Mouse (Mus musculus) MEL (cell line): ENCODE data around the gene Inpp4a.

ENCODE experiments used
- CHD2 ChIP-seq: IDR thresholded peaks from 2 replicates; pipeline ENCODE4 v1.6.1; 2011; ENCODE audit warnings: low read length, improper control_type of control experiment
- E2F4 ChIP-seq: IDR thresholded peaks from 2 replicates; pipeline ENCODE4 v1.6.1; 2011; ENCODE audit warnings: low read depth, low read length, improper control_type of control experiment, borderline replicate concordance
- HCFC1 ChIP-seq: IDR thresholded peaks from 2 replicates; pipeline ENCODE4 v1.6.1; 2012; ENCODE audit warnings: low read depth, mild to moderate bottlenecking, inconsistent platforms, low read length, improper control_type of control experiment, moderate library complexity
- MAFK ChIP-seq: IDR thresholded peaks from 2 replicates; pipeline ENCODE4 v1.6.1; 2011; ENCODE audit warnings: low read depth, mild to moderate bottlenecking, low read length, improper control_type of control experiment, borderline replicate concordance
- MAX ChIP-seq: IDR thresholded peaks from 2 replicates; pipeline ENCODE4 v1.6.1; 2011; ENCODE audit warnings: low read length, improper control_type of control experiment
- POLR2A ChIP-seq, 2 experiments: IDR thresholded peaks; 2 replicates each; pipeline ENCODE4 v1.6.1; 2011 to 2012; ENCODE audit warnings: low read length in 2 of 2, mild to moderate bottlenecking in 2 of 2, control low read depth in 1 of 2, improper control_type of control experiment in 1 of 2, low read depth in 1 of 2, moderate library complexity in 1 of 2; ENCODE audit not compliant: control insufficient read depth in 1 of 2, insufficient read depth in 1 of 2, poor library complexity in 1 of 2
- RAD21 ChIP-seq: IDR thresholded peaks from 2 replicates; pipeline ENCODE4 v1.6.1; 2011; ENCODE audit warnings: mild to moderate bottlenecking, low read depth, low read length, improper control_type of control experiment
- TCF12 ChIP-seq: IDR thresholded peaks from 2 replicates; pipeline ENCODE4 v1.6.1; 2014; ENCODE audit warnings: low read depth, mild to moderate bottlenecking, inconsistent platforms, low read length, improper control_type of control experiment, moderate library complexity
- USF1 ChIP-seq: IDR thresholded peaks from 2 replicates; pipeline ENCODE4 v1.6.1; 2014; ENCODE audit warnings: low read depth, mild to moderate bottlenecking, inconsistent platforms, low read length, improper control_type of control experiment, moderate library complexity
- USF2 ChIP-seq, 2 experiments: IDR thresholded peaks; 2 replicates each; pipeline ENCODE4 v1.6.1; 2011 to 2012; ENCODE audit warnings: improper control_type of control experiment in 2 of 2, low read length in 2 of 2, borderline replicate concordance in 1 of 2, inconsistent platforms in 1 of 2, low read depth in 1 of 2, mild to moderate bottlenecking in 1 of 2; ENCODE audit not compliant: insufficient read depth in 1 of 2
- ZMIZ1 ChIP-seq: IDR thresholded peaks from 2 replicates; pipeline ENCODE4 v1.6.1; 2012; ENCODE audit warnings: low read depth, mild to moderate bottlenecking, inconsistent platforms, low read length, improper control_type of control experiment, moderate library complexity

- TF ChIP-seq HCFC1 = no peak
- TF ChIP-seq USF2 (IDR thresholded peaks at IDR 0.05; ENCODE audit: borderline replicate concordance in 1 of 2, insufficient read depth in 1 of 2, low read depth in 1 of 2, low read length in 2 of 2) = no peak
- TF ChIP-seq CHD2 = no peak
- no peak for TF ChIP-seq USF1
- TF ChIP-seq ZMIZ1 = no peak
- no peak for TF ChIP-seq TCF12
- no peak for TF ChIP-seq MAFK
- no peak for TF ChIP-seq RAD21
- no peak for TF ChIP-seq E2F4
- no peak for TF ChIP-seq MAX
- no peak for TF ChIP-seq POLR2A (IDR thresholded peaks at IDR 0.05; ENCODE audit: control insufficient read depth in 1 of 2, insufficient read depth in 1 of 2, low read depth in 1 of 2, low read length in 2 of 2, poor library complexity in 1 of 2)
Observed at GRCm38 (mm10) chr1:37344223-37344916, 44.7 kb downstream of the Inpp4a start.
